Mouse (Mus musculus): Measurements from ENCODE around the gene Gm572.

Gm572 gene

DNA sequence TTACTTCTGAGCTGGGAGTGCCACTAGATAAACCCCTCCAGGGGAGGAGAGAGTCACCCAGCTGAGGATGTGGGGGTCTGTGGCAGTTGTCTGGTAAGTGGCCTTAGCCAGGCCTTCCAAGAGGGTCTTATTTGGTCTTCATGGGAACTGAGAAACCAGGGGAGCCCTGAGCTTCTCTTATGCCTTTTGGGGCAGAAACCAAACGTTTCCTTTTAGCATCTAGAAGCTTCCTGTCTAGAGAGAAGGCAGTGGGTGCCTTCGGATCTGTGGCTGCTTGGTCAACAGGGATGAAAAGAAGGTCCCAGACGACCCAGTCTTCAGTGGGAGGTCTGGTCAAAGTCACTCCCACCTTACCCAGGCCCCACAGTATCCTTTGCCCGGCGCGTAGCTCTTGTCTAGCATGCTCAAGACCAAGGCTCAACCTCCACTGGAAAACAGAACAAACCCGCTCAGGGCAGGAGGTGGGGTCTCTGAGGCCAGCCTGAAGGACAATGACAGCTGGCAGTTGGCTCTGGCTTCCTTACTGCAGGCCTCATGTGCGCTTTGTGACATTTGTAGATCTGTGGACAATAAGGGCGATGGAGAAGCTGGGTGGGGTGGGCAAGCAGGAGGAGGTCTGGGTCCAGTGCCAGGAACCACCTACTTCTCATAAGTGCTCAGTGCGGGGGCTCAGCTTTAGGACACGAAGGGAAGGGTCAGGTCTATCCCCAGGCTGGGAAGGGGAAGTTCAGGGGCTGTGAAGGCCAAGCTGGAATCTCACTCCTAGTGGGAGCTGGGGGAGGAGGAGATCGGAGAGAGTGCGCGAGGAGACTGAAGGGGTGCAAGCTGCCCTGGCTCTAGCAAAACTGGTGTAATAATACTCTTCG is at the start of gene Gm572:
Gm572 (plus strand) TSS at position 27 of the 866 bp plus-strand sequence.
- in situ Hi-C loops (cut with MboI) = no loop called here

DNA sequence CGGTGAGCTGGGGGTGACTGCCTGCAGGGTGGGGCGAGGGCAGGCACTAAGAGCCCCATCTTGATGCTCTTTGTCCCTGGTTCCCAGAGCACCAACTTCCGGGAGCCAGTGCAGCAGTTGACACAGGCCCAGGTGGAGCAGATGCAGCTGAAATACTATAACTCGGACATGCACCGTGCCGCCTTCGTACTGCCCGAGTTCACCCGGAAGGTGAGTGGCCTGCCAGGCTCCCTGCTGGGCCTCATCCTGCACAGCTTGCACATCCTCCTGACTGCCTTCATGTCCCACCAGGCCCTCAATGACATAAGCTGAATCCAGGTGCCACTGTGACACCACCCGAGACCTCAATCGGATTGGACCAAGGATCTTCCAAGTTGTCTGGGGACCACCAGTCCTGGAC is 49.1 kb upstream of the Gm572 start:
- in situ Hi-C loops (cut with MboI) = no loop called here

DNA sequence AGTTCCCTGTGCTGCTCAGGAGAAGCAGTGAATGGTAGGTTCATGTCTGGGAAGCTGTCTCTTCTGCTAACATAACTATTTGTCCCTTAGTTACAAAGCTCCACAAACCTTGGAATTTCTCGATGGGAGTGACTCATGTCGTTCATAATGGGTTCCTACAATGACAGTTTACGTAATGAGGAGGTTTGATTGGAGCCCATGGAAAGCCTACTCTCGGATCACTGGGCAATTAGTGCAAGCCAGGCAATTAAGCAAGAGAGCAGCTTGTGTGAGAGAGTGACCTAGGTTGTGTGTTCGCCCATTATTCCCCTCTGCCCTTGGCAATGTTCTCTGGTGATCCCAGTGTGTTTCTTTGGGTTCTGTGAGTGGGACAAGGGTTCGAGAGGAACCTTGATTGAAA is 47.2 kb upstream of the Gm572 start:
- in situ Hi-C loops (cut with MboI) = no loop called here

DNA sequence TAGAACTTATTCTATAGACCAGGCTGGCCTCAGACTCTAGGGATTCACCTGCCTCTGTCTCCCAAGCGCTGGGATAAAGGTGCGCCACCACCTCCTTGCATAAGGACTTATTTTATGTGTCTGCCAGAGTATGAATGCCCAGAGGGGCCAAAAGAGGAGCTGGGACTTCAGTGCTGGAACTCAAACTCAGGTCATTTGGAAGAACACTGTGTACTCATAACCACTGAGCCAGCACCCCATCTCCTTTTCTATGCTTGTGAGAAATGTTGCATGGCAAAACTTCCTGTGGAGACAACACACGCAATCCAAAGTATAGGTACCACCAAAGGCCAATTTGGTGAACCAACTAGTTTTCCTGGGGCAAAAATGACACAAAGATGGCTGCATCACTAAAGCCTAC is 46.4 kb upstream of the Gm572 start:
- in situ Hi-C loops (cut with MboI) = no loop called here

DNA sequence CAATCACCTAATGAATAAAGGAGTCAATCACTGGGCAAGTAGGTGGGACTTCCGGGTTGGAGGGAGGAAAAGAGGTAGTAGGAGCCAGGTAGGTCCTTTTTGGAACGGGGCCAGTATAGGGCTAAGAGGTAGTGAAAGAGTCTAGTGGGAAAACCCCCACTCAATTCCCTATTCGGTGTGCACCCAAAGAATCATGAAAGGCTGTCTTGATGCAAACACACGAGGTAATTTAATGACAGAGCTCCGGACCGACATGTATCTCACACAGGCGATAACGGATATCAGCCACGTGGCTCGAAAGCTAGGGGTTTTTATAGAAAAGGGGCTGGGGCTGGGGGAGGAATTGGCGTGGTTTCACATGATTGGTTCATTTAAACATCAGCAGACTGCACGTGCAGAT is 44.3 kb upstream of the Gm572 start:
- in situ Hi-C loops (cut with MboI) = no loop called here

DNA sequence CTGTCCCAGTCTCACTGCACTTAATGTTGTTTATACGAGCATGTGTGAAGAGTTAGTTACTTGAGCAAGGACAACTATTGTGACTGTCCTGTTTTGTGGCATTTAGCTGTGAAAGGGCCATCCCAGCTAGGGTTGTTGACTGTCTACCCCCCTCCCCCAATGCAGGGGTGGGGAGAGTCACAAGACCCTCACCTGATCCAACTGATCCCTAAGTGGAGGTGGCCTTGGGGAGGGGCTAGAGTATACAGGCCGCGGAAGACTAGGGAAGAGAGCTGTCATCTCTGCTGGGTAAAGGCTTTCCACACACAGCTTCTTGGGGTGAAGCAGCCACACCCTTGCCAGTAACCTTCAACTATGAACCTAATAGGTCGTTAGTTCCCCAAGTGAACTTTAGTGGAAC is 42.8 kb upstream of the Gm572 start:
- in situ Hi-C loops (cut with MboI) = loop anchor here (25.0 kb wide), 1 partner anchor 438 kb away; the partner anchor contains the start of genes Fbxo2, Fbxo44 and Fbxo6

DNA sequence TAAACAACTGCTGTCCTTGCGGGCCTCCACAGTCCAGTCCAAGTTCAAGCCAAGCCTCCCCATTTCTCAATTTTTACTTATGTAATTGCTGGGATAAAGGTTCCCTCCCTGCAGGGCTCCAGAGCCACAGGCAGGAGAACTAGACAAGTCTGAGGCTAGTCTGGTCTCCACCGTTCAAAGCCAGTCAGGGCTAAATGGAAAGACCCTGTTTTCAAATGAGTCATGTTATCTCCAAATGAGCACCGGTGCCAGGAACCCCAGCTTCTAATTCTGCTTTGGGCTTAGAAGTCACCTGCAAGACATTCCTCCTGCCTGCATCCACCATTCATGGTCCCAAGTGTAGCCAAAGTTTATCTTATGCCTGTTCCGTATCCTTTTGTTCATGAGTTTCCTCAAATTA is 41.2 kb upstream of the Gm572 start:
- in situ Hi-C loops (cut with MboI) = loop anchor here (25.0 kb wide), 1 partner anchor 440 kb away; the partner anchor contains the start of genes Fbxo2, Fbxo44 and Fbxo6

DNA sequence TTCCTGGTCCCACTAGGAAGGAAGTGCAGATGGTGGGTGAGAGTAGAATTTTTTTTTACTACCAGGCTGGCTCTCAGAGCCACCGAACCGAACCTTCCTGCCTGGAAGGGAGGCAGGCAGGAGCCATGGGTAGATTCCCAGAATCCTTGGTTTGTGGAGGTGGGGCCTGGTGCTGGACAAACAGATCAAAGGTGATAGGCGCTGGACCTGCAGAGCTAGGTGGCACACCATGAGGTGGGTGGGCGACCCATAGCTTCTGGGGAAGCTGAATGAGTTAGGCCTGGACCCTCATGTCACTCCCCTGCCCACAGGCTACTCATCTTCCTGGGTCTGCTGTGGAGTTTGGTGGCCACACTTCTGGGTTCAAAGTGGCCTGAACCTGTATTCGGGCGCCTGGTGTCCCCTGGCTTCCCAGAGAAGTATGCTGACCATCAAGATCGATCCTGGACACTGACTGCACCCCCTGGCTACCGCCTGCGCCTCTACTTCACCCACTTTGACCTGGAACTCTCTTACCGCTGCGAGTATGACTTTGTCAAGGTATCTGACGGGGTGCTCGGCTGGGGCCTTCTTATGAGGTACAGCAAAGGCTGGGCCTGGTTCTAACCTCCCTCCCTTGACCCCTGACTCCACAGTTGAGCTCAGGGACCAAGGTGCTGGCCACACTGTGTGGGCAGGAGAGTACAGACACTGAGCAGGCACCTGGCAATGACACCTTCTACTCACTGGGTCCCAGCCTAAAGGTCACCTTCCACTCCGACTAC is 40.6 kb upstream of the Gm572 start, which contains the start of gene Masp2:
Masp2 (plus strand) TSS at position 198 of the 764 bp plus-strand sequence.
- in situ Hi-C loops (cut with MboI) = loop anchor here (25.0 kb wide), 1 partner anchor 440 kb away; the partner anchor contains the start of genes Fbxo2, Fbxo44 and Fbxo6

DNA sequence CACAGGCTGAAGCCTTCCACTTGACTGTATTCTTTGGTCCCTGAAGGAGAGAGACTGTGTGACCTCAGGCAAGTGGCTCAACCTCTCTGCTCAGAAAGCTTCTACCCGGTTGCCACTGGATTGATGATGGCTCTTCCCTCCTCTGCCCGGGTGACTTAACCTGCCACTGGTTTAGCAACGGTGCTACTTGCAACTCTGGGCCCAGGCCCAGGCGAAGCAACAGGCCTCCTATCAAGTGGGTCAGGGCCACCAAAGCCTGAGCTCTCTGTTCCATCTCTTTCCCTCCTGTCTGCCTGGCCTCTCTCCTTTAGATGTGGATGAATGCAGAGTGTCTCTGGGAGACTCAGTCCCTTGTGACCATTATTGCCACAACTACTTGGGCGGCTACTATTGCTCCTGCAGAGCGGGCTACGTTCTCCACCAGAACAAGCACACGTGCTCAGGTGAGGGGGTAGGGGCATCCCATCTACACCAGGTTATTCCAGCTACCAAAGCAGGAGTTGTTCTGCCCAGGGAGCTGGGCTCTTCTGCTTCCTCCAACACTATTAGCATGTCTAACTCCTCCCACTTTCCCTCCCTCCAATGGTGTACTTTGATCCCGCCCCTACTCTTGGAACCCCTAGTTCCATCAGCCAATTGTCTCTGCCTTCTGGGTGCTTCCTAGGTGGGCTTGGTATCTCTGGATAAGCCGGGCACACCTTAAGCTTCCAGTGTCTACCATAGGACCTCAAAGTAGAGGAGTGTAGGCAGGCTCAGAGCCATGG is 39.6 kb upstream of the Gm572 start:
- in situ Hi-C loops (cut with MboI) = loop anchor here (25.0 kb wide), 1 partner anchor 441 kb away; the partner anchor contains the start of genes Fbxo2, Fbxo44 and Fbxo6

DNA sequence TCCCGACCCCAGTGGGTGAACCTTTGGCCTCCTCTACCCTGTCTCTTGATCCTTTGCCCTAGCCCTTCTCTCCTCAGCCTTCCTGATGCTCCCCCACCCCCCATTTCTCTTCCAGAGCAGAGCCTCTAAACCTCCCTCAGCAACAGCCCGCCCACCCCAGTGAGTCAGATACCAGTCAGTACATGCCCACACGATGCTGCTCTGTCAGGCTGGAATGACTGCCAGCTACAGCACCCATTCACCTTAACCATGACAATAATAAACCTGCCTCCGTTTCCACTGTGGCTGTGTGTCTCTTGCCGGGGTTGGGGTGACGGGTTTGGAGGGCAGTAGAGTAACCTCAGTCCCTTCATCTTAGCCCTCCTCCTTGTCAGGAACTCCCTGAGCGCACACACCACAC is 39.0 kb upstream of the Gm572 start:
- in situ Hi-C loops (cut with MboI) = loop anchor here (25.0 kb wide), 1 partner anchor 442 kb away; the partner anchor contains the start of genes Fbxo2, Fbxo44 and Fbxo6

DNA sequence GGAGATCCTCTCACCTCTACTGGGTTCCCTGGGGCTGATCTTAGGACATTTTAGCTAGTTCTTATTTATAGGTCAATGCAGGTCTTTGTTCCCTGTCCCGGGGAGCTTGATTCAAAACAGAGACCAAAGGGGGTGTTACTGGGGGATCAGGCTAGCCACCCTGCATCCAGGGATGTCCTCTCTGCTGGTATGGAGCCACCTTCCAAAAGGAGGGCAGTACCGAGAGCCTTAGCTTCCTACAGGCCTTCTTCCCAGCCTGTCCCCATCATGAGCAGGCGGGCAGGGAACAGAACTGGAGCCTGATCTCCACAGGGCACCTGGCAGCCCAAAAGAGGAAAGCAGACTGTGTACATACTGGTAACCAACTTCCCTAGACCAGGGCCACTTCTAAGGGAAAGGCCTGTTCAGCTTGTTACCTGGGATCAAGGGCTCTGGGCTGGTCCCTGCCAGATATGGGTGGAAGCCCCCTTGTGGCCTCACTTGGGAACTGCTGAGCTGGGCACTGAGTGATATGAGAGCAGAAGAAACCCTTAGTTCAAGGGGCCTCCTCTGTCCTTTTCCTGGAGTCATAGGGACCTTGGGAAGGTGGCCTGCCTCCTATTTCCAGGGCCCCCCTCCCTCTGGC is 38.5 kb upstream of the Gm572 start:
- in situ Hi-C loops (cut with MboI) = loop anchor here (25.0 kb wide), 1 partner anchor 442 kb away; the partner anchor contains the start of genes Fbxo2, Fbxo44 and Fbxo6

DNA sequence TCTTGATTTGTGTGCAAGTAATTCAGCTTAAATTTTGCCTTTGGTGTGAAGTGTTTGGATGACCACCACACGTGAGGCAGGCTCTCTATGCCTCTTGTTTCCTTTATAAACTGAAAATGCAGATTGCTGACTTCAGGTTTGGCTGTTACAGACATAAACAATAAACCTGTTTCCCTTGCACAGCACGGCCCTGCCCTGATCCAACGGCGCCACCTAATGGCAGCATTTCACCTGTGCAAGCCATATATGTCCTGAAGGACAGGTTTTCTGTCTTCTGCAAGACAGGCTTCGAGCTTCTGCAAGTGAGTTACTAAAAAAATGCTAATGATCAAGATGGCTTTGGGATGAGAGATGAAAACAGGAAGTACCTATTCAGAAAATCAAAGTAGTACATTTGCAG is 35.4 kb upstream of the Gm572 start:
- in situ Hi-C loops (cut with MboI) = loop anchor here (25.0 kb wide), 1 partner anchor 445 kb away; the partner anchor contains the start of genes Fbxo2, Fbxo44 and Fbxo6

DNA sequence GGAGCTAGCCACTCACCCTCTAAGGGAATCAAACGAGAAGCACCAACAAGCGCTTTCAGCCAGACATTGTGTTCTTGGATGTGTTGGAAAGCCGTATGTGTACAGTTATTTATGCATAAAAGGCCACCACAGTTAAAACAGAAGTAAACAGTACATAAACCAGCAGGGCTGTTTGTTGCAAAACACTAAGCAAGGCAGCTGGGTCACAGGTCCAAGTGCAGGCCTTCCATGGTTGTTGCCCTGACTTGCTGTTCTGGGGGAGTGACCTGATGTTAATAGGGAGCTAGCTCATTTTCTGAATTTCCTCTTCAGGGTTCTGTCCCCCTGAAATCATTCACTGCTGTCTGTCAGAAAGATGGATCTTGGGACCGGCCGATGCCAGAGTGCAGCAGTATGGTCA is 33.3 kb upstream of the Gm572 start:
- in situ Hi-C loops (cut with MboI) = loop anchor here (25.0 kb wide), 1 partner anchor 448 kb away; the partner anchor contains the start of genes Fbxo2, Fbxo44 and Fbxo6

DNA sequence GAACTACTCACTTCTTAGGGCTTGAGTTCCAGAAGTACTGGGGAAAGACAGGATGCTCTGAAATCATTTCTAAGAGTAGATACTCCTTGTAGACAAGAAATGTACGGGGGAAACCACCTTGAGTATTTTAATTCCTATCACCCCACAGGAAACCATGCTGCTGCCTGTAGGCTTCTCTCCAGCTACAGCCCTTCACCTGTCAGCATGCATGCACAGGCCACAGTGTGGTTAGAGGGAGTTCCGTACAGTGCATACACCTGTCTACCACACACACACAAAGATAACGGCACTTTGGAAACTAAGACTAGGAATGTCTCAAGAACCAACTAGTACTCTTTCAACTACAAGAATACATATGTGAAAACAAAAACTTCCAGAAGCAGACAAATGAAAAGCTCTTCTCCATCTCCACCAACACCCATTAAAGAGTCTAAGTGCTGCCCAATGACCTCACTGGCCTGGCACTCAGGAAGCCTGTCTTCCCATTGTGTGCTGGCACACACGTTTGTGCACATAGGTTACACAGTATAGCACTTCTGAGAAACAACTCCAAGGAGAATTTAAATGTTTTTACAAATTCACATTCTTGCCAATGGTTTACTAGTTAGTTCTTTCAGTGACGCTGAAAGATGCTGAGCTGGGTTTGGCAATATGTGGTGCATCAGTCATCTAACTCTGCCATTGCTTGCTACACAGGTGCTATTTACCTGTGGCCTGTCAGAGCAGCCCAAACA is 32.3 kb upstream of the Gm572 start:
- in situ Hi-C loops (cut with MboI) = loop anchor here (25.0 kb wide), 1 partner anchor 448 kb away; the partner anchor contains the start of genes Fbxo2, Fbxo44 and Fbxo6

DNA sequence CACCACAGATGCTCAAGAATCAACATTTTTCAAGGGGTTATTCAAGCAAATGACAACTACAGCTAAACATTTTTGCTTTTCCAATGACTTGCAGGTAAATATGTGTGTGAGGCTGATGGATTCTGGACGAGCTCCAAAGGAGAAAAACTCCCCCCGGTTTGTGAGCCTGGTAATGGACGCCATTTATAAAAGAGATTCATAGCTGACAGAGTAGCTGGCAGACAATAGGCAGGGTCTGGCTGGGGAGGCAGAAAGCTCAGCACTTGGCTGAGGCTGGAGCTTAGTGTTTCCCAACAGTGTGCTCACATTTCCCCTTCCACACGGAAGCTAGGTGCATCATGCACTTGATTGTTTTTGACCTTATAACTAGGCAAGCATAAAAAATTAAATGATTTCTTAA is 30.6 kb upstream of the Gm572 start:
- in situ Hi-C loops (cut with MboI) = loop anchor here (25.0 kb wide), 1 partner anchor 450 kb away; the partner anchor contains the start of genes Fbxo2, Fbxo44 and Fbxo6

DNA sequence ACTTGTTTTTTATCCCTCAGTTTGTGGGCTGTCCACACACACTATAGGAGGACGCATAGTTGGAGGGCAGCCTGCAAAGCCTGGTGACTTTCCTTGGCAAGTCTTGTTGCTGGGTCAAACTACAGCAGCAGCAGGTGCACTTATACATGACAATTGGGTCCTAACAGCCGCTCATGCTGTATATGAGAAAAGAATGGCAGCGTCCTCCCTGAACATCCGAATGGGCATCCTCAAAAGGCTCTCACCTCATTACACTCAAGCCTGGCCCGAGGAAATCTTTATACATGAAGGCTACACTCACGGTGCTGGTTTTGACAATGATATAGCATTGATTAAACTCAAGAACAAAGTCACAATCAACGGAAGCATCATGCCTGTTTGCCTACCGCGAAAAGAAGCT is 29.4 kb upstream of the Gm572 start:
- in situ Hi-C loops (cut with MboI) = loop anchor here (25.0 kb wide), 1 partner anchor 451 kb away; the partner anchor contains the start of genes Fbxo2, Fbxo44 and Fbxo6

DNA sequence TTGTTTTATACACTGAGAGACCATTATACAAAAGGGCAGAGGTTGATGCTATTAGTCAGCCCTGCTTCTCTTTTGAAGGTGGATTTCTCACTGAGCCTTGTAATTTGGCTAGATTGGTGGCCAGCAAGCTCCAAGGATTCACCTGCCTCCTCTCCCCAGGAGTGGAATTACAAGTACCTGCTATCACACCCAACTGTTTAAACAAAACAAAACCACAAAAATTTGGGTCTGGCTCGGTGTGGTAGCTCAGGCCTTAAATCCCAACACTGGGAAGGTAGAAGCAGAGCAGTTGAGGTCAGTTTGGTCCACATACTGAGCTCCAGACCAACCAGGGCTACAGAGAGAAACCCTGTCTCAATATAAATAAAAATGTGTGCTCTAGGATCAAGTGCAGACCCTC is 23.3 kb upstream of the Gm572 start:
- in situ Hi-C loops (cut with MboI) = loop anchor here (25.0 kb wide), 1 partner anchor 458 kb away; the partner anchor contains the start of genes Fbxo2, Fbxo44 and Fbxo6

DNA sequence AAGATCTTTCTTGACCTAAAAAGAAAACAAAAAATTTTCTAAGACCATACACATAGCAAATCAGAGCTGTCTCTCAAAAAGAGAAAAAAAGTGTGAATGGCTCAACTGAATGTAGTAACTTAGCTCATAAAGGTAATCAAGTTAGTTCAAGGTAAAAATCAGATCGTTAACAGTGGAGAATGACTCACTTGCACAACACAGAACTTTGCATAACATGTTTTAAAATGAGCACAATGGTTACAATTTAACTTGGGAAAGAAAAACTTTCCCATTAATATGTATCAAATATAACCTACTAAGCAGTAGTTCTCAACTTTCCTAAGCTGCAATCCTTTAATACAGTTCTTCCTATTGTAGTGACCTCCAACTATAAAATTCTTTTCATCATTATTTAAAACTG is 22.4 kb upstream of the Gm572 start:
- in situ Hi-C loops (cut with MboI) = loop anchor here (25.0 kb wide), 1 partner anchor 458 kb away; the partner anchor contains the start of genes Fbxo2, Fbxo44 and Fbxo6

DNA sequence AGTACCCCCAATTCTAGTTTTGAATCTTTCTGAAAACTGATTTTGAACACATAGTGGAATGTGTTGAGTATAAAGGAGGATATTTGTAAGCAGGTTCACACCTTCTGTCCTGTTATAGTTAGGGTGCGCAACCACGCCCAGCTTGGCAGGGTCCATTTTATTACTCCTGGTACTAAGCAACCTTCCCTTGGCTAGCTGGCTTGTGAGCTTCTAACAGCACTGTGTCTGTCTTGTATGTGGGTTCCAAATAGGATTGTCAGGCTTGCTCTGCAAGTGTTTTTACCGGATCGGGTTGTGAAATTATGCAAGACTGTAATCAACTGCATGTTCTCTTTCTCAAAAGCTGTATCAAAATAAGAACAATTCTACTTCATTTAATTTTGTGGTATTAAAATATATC is 20.6 kb upstream of the Gm572 start:
- in situ Hi-C loops (cut with MboI) = loop anchor here (25.0 kb wide), 1 partner anchor 460 kb away; the partner anchor contains the start of genes Fbxo2, Fbxo44 and Fbxo6

All from mature B cell (primary cell).